Mouse (Mus musculus) stomach, postnatal 0 days (tissue): ENCODE data around the gene Psmb4. TPM values are rescaled to one million over a fixed set of nuclear protein-coding genes. Genes with fewer than 3 reads are reported as not detected.

Source experiments
- ATAC-seq: fragments of 200-750 bp; cut with Nextera tagmentation; 2 replicates; pipeline ENCODE4 v1.8.0; 2017; ENCODE audit not compliant: low FRiP score, low TSS enrichment
- DNase-seq: peaks from one replicate; pipeline ENCODE4 v3.0.0-alpha.2; 2016; ENCODE audit warnings: low spot score
- H3K27ac ChIP-seq: fragments of 300-500 bp; sonication (generic); replicated peaks from 2 replicates; pipeline ENCODE4 v1.5.1; 2014; ENCODE audit warnings: mild to moderate bottlenecking, control low read depth
- H3K27me3 ChIP-seq: fragments of 300-500 bp; sonication (generic); 2 replicates; pipeline ENCODE4 v1.6.1; 2014; ENCODE audit warnings: low read length; ENCODE audit not compliant: control insufficient read depth, insufficient read depth
- H3K36me3 ChIP-seq: fragments of 300-500 bp; sonication (generic); 2 replicates; pipeline ENCODE4 v1.6.1; 2014; ENCODE audit warnings: low read length, mixed read lengths; ENCODE audit not compliant: control insufficient read depth, insufficient read depth
- H3K4me1 ChIP-seq: fragments of 300-500 bp; sonication (generic); replicated peaks from 2 replicates; pipeline ENCODE4 v1.6.1; 2014; ENCODE audit warnings: antibody characterized with exemption; ENCODE audit not compliant: control insufficient read depth, insufficient read depth
- H3K4me2 ChIP-seq: fragments of 300-500 bp; sonication (generic); replicated peaks from 2 replicates; pipeline ENCODE4 v1.6.1; 2014; ENCODE audit warnings: low read depth, mild to moderate bottlenecking, control low read depth, moderate library complexity
- H3K4me3 ChIP-seq: fragments of 300-500 bp; sonication (generic); 2 replicates; pipeline ENCODE4 v1.5.1; 2014; ENCODE audit warnings: low read depth, low read length, control low read depth
- H3K9ac ChIP-seq: fragments of 300-500 bp; sonication (generic); 2 replicates; pipeline ENCODE4 v1.6.1; 2014; ENCODE audit warnings: mild to moderate bottlenecking, low read length, control low read depth, mixed read lengths
- H3K9me3 ChIP-seq: fragments of 300-500 bp; sonication (generic); 2 replicates; pipeline ENCODE4 v1.6.1; 2016; ENCODE audit warnings: low read length; ENCODE audit not compliant: control insufficient read depth
- CTCF ChIP-seq: IDR thresholded peaks from 2 replicates; pipeline ENCODE4 v1.5.1; 2016; ENCODE audit warnings: antibody characterized with exemption, low read depth, mild to moderate bottlenecking, moderate library complexity
- EP300 ChIP-seq: optimal IDR thresholded peaks from 2 replicates; pipeline ENCODE3; 2016; ENCODE audit warnings: antibody characterized with exemption
- WGBS: fragments of 180-500 bp; shearing (Covaris S2); extraction: QIAGEN DNeasy Blood & Tissue Kit; methylation state at CpG from one replicate; pipeline ENCODE4 v1.1.7; 2014; 5-methylcytosine and 5-hydroxymethylcytosine counted together
- polyA plus RNA-seq: library from polyadenylated mRNA; unstranded; fragments of >200 nt; fragmentation: Nextera tagmentation; extraction: Ambion mirVana; gene quantifications from 2 replicates; pipeline ENCODE4 v1.2.1, GENCODE M21; 2015

Psmb4 gene
- polyA plus RNA-seq, 1 experiment from 2014 or later: 251 TPM

- WGBS: 93% methylated on average over 6 of the region's 6 CpGs
- Histone ChIP-seq H3K9ac (no peak overlapping the region), H3K4me3 (no peak overlapping the region), H3K4me1 (no peaks in the 10 kb centered on the region), H3K27ac (no peak overlapping the region), H3K9me3 (no peaks in the 10 kb centered on the region), H3K27me3 (no peaks in the 10 kb centered on the region), H3K4me2 (no peak overlapping the region), H3K36me3 (peaks cover 55% of the 10 kb centered on the region)
- TF ChIP-seq EP300 (no peak), CTCF (no peak)
- ATAC-seq (no peak), DNase-seq (no peak)
Observed at GRCm38 (mm10) chr3:94878618-94879017, 8.1 kb downstream of the Psmb4 start.

- Histone ChIP-seq H3K4me1 (no peaks in the 10 kb centered on the region), H3K9me3 (no peaks in the 10 kb centered on the region), H3K4me3 (no peak overlapping the region), H3K4me2 (no peak overlapping the region), H3K9ac (no peak overlapping the region), H3K36me3 (peaks cover 23% of the 10 kb centered on the region), H3K27ac (no peak overlapping the region), H3K27me3 (no peaks in the 10 kb centered on the region)
- TF ChIP-seq CTCF: no peak
- no peak for TF ChIP-seq EP300
- WGBS: 92% methylated on average over 3 of the region's 3 CpGs
- DNase-seq (no peak), ATAC-seq (no peak)
Observed at GRCm38 (mm10) chr3:94869011-94869410, 17.8 kb downstream of the Psmb4 start.

- H3K9ac ChIP-seq: no peak overlapping the region
- DNase-seq (no peak), ATAC-seq (no peak)
- no peak for TF ChIP-seq EP300
- TF ChIP-seq CTCF: no peak
- H3K36me3 ChIP-seq: peaks cover 17% of the 10 kb centered on the region
- H3K4me2 ChIP-seq: no peak overlapping the region
- H3K9me3 ChIP-seq: no peaks in the 10 kb centered on the region
- H3K4me3 ChIP-seq: no peak overlapping the region
- no peak overlapping the region for H3K27ac ChIP-seq
- WGBS: 52% methylated on average over 2 of the region's 2 CpGs
- H3K27me3 ChIP-seq: no peaks in the 10 kb centered on the region
- H3K4me1 ChIP-seq: no peaks in the 10 kb centered on the region
Observed at GRCm38 (mm10) chr3:94859471-94859870, 27.3 kb downstream of the Psmb4 start.

GRCm38 (mm10) chr3:94852215-94852614 is 34.5 kb downstream of the Psmb4 start:
- no peak for ATAC-seq
- WGBS: 82% methylated on average over 3 of the region's 3 CpGs
- TF ChIP-seq CTCF (no peak), EP300 (no peak)

GRCm38 (mm10) chr3:94851731-94852130 is 35.0 kb downstream of the Psmb4 start:
- H3K4me3 ChIP-seq: no peak overlapping the region
- TF ChIP-seq EP300 (no peak), CTCF (no peak)
- no peaks in the 10 kb centered on the region for H3K9me3 ChIP-seq
- H3K9ac ChIP-seq: no peak overlapping the region
- WGBS: 61% methylated on average over 3 of the region's 3 CpGs
- DNase-seq (no peak), ATAC-seq (no peak)
- no peaks in the 10 kb centered on the region for H3K4me1 ChIP-seq
- no peak overlapping the region for H3K27ac ChIP-seq
- H3K36me3 ChIP-seq: no peaks in the 10 kb centered on the region
- H3K4me2 ChIP-seq: no peak overlapping the region
- no peaks in the 10 kb centered on the region for H3K27me3 ChIP-seq

More at GRCm38 (mm10) chr3:94852215-94852614, 34.5 kb downstream of the Psmb4 start:
- Histone ChIP-seq H3K36me3 (no peaks in the 10 kb centered on the region), H3K27me3 (no peaks in the 10 kb centered on the region), H3K4me3 (no peak overlapping the region), H3K27ac (no peak overlapping the region), H3K4me2 (no peak overlapping the region), H3K9me3 (no peaks in the 10 kb centered on the region), H3K9ac (no peak overlapping the region), H3K4me1 (no peaks in the 10 kb centered on the region)
- DNase-seq: no peak

- Histone ChIP-seq H3K9me3 (no peaks in the 10 kb centered on the region), H3K27me3 (no peaks in the 10 kb centered on the region), H3K36me3 (no peaks in the 10 kb centered on the region), H3K4me2 (no peak overlapping the region), H3K4me1 (no peaks in the 10 kb centered on the region), H3K27ac (no peak overlapping the region), H3K4me3 (no peak overlapping the region), H3K9ac (no peak overlapping the region)
- DNase-seq (peak; percentile 70), ATAC-seq (peak; percentile 64)
- 3% methylated on average over 1 of the region's 1 CpGs for WGBS
- TF ChIP-seq EP300 (no peak), CTCF (peak; percentile 82)
Observed at GRCm38 (mm10) chr3:94849338-94849737, 37.4 kb downstream of the Psmb4 start.
